Mouse (Mus musculus): ENCODE measurements around the gene Olfr633. TPM values are rescaled to one million over a fixed set of nuclear protein-coding genes. Genes with fewer than 3 reads are reported as not detected.
"Not testable (repeated sequence)": the region's sequence is repeated elsewhere in the genome, so short reads cannot be mapped to it uniquely, and the experiment has no call there.

The Olfr633 gene
- not detected for total RNA-seq (2021)
- long read RNA-seq = 0 reads

GRCm38 (mm10) chr7:103944137-103944536 lies at the start of gene Olfr633:
Gene Olfr633, plus strand, starts transcription at chr7:103944437.
- no peak for DNase-seq (ENCODE audit: low spot score in 2 of 2)

DNA sequence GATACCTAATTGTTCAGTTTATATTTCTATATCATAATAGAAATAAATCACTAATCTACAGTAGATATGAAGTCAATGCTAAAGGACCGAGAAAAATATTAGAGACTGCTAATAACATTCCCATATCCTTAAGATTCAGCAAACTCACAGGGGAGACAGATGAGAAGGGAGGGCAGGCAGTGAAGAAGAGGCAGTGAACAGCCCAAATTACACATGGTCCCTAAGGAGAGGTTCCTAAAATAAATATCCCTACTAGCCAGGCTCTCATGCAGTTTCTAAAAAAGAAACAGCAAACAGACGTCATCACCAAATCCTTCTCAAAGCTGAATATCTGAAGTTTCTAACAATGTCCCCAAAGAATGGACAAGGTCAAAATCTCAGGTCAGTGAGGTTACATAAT lies 41.0 kb upstream of the Olfr633 start, which contains the start of gene Olfr65:
Gene Olfr65, plus strand, starts transcription at position 301 of the 400 bp plus-strand sequence.
- DNase-seq (ENCODE audit: low spot score in 2 of 2) = no peak

- DNase-seq (ENCODE audit: low spot score in 2 of 2) = no peak
Measured at GRCm38 (mm10) chr7:103910047-103910446, 34.2 kb upstream of the Olfr633 start.

- DNase-seq (ENCODE audit: low spot score in 2 of 2) = no peak
Measured at GRCm38 (mm10) chr7:103912969-103913511, 31.2 kb upstream of the Olfr633 start.

GRCm38 (mm10) chr7:103915338-103915737 lies 28.9 kb upstream of the Olfr633 start:
- DNase-seq (ENCODE audit: low spot score in 2 of 2) = no peak

GRCm38 (mm10) chr7:103928525-103928924 lies 15.7 kb upstream of the Olfr633 start, which contains the start of gene Olfr631:
Gene Olfr631, plus strand, starts transcription at chr7:103928825.
- no peak for DNase-seq (ENCODE audit: low spot score in 2 of 2)

- no peak for DNase-seq (ENCODE audit: low spot score in 2 of 2)
Measured at GRCm38 (mm10) chr7:103934264-103934663, 10.0 kb upstream of the Olfr633 start, which contains the start of gene Olfr632. Gene Olfr632, plus strand, starts transcription at chr7:103934347.

- no peak for DNase-seq (ENCODE audit: low spot score in 2 of 2)
Measured at GRCm38 (mm10) chr7:103942730-103943129, 1.5 kb upstream of the Olfr633 start.

DNA sequence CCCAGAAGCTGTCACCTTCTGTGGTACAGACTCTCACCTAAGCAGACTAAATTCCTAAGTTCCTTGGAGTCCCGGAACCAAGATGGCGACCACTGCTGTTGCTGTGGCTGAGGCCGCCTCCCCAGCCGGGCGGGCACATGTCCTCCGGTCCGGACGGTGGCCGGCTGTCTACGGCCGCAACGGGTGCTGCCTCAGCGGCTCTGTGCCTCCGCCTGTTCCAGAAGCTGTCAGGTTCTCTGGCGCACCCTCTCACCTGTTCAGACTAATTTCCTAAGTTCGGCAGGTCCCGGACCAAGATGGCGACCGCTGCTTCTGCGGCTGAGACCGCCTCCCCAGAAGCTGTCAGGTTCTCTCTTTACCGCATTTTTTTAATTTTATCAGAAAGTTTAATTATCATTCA lies 22.6 kb downstream of the Olfr633 start:
- not testable (repeated sequence) for DNase-seq (ENCODE audit: low spot score in 2 of 2)

DNA sequence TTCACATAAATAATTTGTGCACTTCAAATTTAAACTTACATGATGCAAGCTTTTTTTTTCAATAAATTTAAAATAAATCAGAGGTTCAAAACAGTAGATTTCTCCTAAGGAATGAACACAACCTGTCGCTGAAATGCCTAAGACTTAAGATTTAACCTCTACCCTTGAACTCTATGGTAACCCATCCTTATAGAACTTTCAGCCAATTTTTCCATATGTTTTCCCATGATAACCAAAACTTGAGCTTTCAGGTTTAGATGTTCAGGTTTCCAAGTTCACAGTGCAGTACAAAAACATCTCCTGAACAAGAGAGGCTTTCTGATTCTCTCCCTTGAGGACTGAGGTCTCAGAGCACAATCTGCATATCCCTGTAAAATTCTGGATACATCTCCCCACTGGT lies 26.6 kb downstream of the Olfr633 start, which contains the start of gene Olfr635:
Gene Olfr635, plus strand, starts transcription at position 301 of the 400 bp plus-strand sequence.
- DNase-seq (ENCODE audit: low spot score in 2 of 2) = no peak

- DNase-seq (ENCODE audit: low spot score in 2 of 2) = no peak
Measured at GRCm38 (mm10) chr7:103971782-103972181, 27.5 kb downstream of the Olfr633 start.

DNA sequence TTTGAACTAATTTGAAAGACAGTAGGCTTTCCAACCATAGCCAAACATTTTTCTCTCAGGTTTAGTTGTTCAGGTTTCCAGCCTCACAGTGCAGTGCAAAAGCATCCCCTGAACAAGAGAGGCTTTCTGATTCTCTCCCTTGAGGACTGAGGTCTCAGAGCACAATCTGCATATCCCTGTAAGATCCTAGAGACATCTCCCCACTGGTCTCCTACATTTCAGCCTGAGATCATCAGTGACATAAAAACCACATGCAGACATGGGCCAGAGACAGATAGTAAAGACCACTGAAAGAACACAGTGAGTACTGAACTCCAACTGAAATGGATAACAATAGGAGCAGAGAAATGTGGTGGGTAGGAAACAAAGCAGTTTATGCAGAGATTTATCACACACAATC lies 54.2 kb downstream of the Olfr633 start, which contains the start of gene Olfr638:
Gene Olfr638, plus strand, starts transcription at position 301 of the 400 bp plus-strand sequence.
- DNase-seq (ENCODE audit: low spot score in 2 of 2) = no peak

Other genes starting within 250 kb of the Olfr633 start
- gene Olfr243, start 229.8 kb upstream of the Olfr633 start, total RNA-seq (2021) = not detected
- not detected for gene Olfr628, start 214.1 kb upstream of the Olfr633 start, total RNA-seq (2021)
- not detected for gene Olfr629, start 199.5 kb upstream of the Olfr633 start, total RNA-seq (2021)
- gene Olfr630, start 187.1 kb upstream of the Olfr633 start, total RNA-seq (2021) = not detected
- not detected for gene Olfr69, start 172.8 kb upstream of the Olfr633 start, total RNA-seq (2021)
- gene Olfr68, start 164.7 kb upstream of the Olfr633 start, total RNA-seq (2021) = not detected
- not detected for gene Olfr67, start 152.6 kb upstream of the Olfr633 start, total RNA-seq (2021)
- gene Hbb-bt, start 130.4 kb upstream of the Olfr633 start, total RNA-seq (2021) = 10 to 100 TPM; 26.0 to 31.8 TPM
- 100 to 1,000 TPM; 267 to 283 TPM for gene Hbb-bs, start 116.3 kb upstream of the Olfr633 start, total RNA-seq (2021)
- not detected for gene Hbb-bh2, start 103.9 kb upstream of the Olfr633 start, total RNA-seq (2021)
- not detected for gene Hbb-bh1, start 101.3 kb upstream of the Olfr633 start, total RNA-seq (2021)
- not detected for gene Hbb-y, start 91.2 kb upstream of the Olfr633 start, total RNA-seq (2021)
- gene Olfr66, start 58.2 kb upstream of the Olfr633 start, total RNA-seq (2021) = not detected
- gene Olfr64, start 50.0 kb upstream of the Olfr633 start, total RNA-seq (2021) = not detected
- not detected for gene Olfr65, start 41.0 kb upstream of the Olfr633 start, total RNA-seq (2021)
- gene Olfr631, start 15.6 kb upstream of the Olfr633 start, total RNA-seq (2021) = not detected
- gene Olfr632, start 10.1 kb upstream of the Olfr633 start, total RNA-seq (2021) = not detected
- under 1 TPM in 1 of 2 experiments, not detected in 1; 0.05 TPM for gene Olfr635, start 26.7 kb downstream of the Olfr633 start, total RNA-seq (2021)
- gene Olfr638, start 54.3 kb downstream of the Olfr633 start, total RNA-seq (2021) = not detected
- under 1 TPM in 1 of 2 experiments, not detected in 1; 0.05 TPM for gene Olfr639, start 72.9 kb downstream of the Olfr633 start, total RNA-seq (2021)
- not detected for gene Olfr640, start 81.1 kb downstream of the Olfr633 start, total RNA-seq (2021)
- gene Olfr641, start 91.0 kb downstream of the Olfr633 start, total RNA-seq (2021) = not detected
- not detected for gene Olfr642, start 108.2 kb downstream of the Olfr633 start, total RNA-seq (2021)
- gene 4930516K23Rik, start 117.0 kb downstream of the Olfr633 start, total RNA-seq (2021) = not detected
- gene Olfr644, start 127.4 kb downstream of the Olfr633 start, total RNA-seq (2021) = not detected
- not detected for gene Olfr645, start 141.0 kb downstream of the Olfr633 start, total RNA-seq (2021)
- not detected for gene Olfr646, start 160.4 kb downstream of the Olfr633 start, total RNA-seq (2021)
- gene Ubqln5, start 185.4 kb downstream of the Olfr633 start, total RNA-seq (2021) = not detected
- gene Olfr643, start 193.0 kb downstream of the Olfr633 start, total RNA-seq (2021) = not detected
- not detected for gene Ubqln3, start 198.8 kb downstream of the Olfr633 start, total RNA-seq (2021)
- not detected for gene Ubqlnl, start 206.1 kb downstream of the Olfr633 start, total RNA-seq (2021)
- gene Olfm5, start 220.4 kb downstream of the Olfr633 start, total RNA-seq (2021) = not detected
- gene Olfr648, start 239.0 kb downstream of the Olfr633 start, total RNA-seq (2021) = under 1 TPM; 0.10 to 0.25 TPM

All from layer of hippocampus, adult 18-20 months (tissue).